9 mouse cellular contexts compared by ENCODE assay signal in genomic region chr13:109210403-109210802, GRCm38 (mm10).
A peak's percentile ranks its signal among the peaks of the same experiment; 100 is the strongest.
DNase-seq lines count a peak whose midpoint lies in the region; ATAC-seq and TF ChIP-seq lines count a peak whose summit lies in the region.
"Had no signal": no experiment of that assay in that cellular context is flagged by ENCODE, and none has a peak within 500 bp of the region (broad histone marks: within the 10 kb centered on the region; RNA-seq: fewer than 3 reads in every experiment).

No protein-coding gene starts in this region.

- no peaks in the 10 kb centered on the region for H3K9me3 ChIP-seq in MEL (replicated peaks; ENCODE audit: insufficient read depth, low read length)
- no peaks in the 10 kb centered on the region for H3K9me3 ChIP-seq in lung, postnatal 0 days (ENCODE audit: low read length)
- H3K9me3 ChIP-seq: heart, embryonic 15.5 days had no signal

- peak; percentile 94 for TF ChIP-seq RAD21 in MEL (IDR thresholded peaks at IDR 0.05; ENCODE audit: low read depth, low read length)

- TF ChIP-seq POLR2A in MEL (IDR thresholded peaks at IDR 0.05; ENCODE audit: control insufficient read depth in 1 of 2, insufficient read depth in 1 of 2, low read depth in 1 of 2, low read length in 2 of 2, poor library complexity in 1 of 2): no peak

- H3K36me3 ChIP-seq in C2C12 (ENCODE audit: control insufficient read depth, insufficient read depth) (no peaks in the 10 kb centered on the region), MEL (ENCODE audit: control insufficient read depth in 1 of 2, insufficient read depth in 2 of 2, low read length in 2 of 2) (no peaks in the 10 kb centered on the region)
- no peaks in the 10 kb centered on the region for H3K36me3 ChIP-seq in lung, postnatal 0 days (ENCODE audit: insufficient read depth, low read length)
- H3K36me3 ChIP-seq: heart, embryonic 15.5 days had no signal

- H3K4me2 ChIP-seq in lung, postnatal 0 days (replicated peaks; ENCODE audit: low read depth, low read length): no peak overlapping the region
- H3K4me2 ChIP-seq: heart, embryonic 15.5 days had no signal

- no peak overlapping the region for H3K27ac ChIP-seq in MEL (ENCODE audit: control insufficient read depth, low read depth, low read length)
- H3K27ac ChIP-seq in lung, postnatal 0 days (ENCODE audit: low read length): no peak overlapping the region
- H3K27ac ChIP-seq: heart, embryonic 15.5 days had no signal

- no peak for TF ChIP-seq EP300 in MEL (IDR thresholded peaks at IDR 0.05; ENCODE audit: low read depth in 1 of 2, low read length in 2 of 2)
- TF ChIP-seq EP300 in lung, postnatal 0 days (IDR thresholded peaks at IDR 0.05): no peak

- no peak overlapping the region for H3ac ChIP-seq in C2C12 (ENCODE audit: control insufficient read depth, insufficient read length, low read depth)

- DNase-seq in MEL (ENCODE audit: low read depth, low spot score): peak; percentile 69
- DNase-seq in cerebellum, adult 9-10 months: peak; percentile 88
- peak; percentile 84 to 86 for DNase-seq in frontal cortex, postnatal 25 days (ENCODE audit: low spot score in 2 of 2)
- peak; percentile 90 to 92 for DNase-seq in kidney, postnatal 4 days
- peak; percentile 77 for DNase-seq in lung, postnatal 0 days (ENCODE audit: low spot score)
- peak; percentile 91 for DNase-seq in right cerebral cortex, postnatal 14 days
- DNase-seq in urinary bladder, postnatal 4 days (ENCODE audit: low spot score in 2 of 2): peak; percentile 38 to 83

- peak; percentile 77 for TF ChIP-seq CTCF in C2C12 (IDR thresholded peaks at IDR 0.05; ENCODE audit: control insufficient read depth, insufficient read depth, insufficient read length)
- peak; percentile 75 to 94 (median 91) for TF ChIP-seq CTCF in MEL (IDR thresholded peaks at IDR 0.05 in 2 of 3, conservative IDR thresholded peaks at IDR 0.05 in 1 of 3; ENCODE audit: control insufficient read depth in 1 of 3, insufficient read depth in 1 of 3, low read depth in 2 of 3, low read length in 3 of 3, poor library complexity in 1 of 3, severe bottlenecking in 1 of 3)
- TF ChIP-seq CTCF in lung, postnatal 0 days (IDR thresholded peaks at IDR 0.05): peak; percentile 96

- H3K79me3 ChIP-seq in C2C12 (ENCODE audit: low read depth): no peaks in the 10 kb centered on the region

- H3K27me3 ChIP-seq in C2C12 (ENCODE audit: control insufficient read depth, insufficient read depth, insufficient read length): no peaks in the 10 kb centered on the region
- peaks cover 0 to 4% of the 10 kb centered on the region in 2 experiments; a peak in 1 of 4 replicates for H3K27me3 ChIP-seq in MEL (ENCODE audit: control insufficient read depth in 1 of 2, insufficient read depth in 2 of 2, low read length in 2 of 2)
- no peaks in the 10 kb centered on the region for H3K27me3 ChIP-seq in lung, postnatal 0 days (replicated peaks; ENCODE audit: insufficient read depth, low read length)
- H3K27me3 ChIP-seq: heart, embryonic 15.5 days had no signal

- no peaks in the 10 kb centered on the region for H3K4me1 ChIP-seq in MEL (ENCODE audit: control insufficient read depth in 1 of 2, insufficient read depth in 2 of 2, low read length in 2 of 2)
- no peaks in the 10 kb centered on the region for H3K4me1 ChIP-seq in lung, postnatal 0 days (ENCODE audit: insufficient read depth, low read depth, low read length)

- H3K4me3 ChIP-seq in C2C12 (ENCODE audit: insufficient read depth, poor library complexity, severe bottlenecking) (no peak overlapping the region), MEL (ENCODE audit: control insufficient read depth in 1 of 2, insufficient read depth in 1 of 2, low read depth in 2 of 2, low read length in 2 of 2) (no peak overlapping the region)
- H3K4me3 ChIP-seq in lung, postnatal 0 days (ENCODE audit: low read depth, low read length): no peak overlapping the region
- H3K4me3 ChIP-seq: heart, embryonic 15.5 days had no signal

- no peak overlapping the region for H3K9ac ChIP-seq in MEL (ENCODE audit: control insufficient read depth, low read depth, low read length, poor library complexity, severe bottlenecking)
- no peak overlapping the region for H3K9ac ChIP-seq in lung, postnatal 0 days (replicated peaks; ENCODE audit: low read depth)
- H3K9ac ChIP-seq: heart, embryonic 15.5 days had no signal

- WGBS in lung, postnatal 0 days: 0% methylated on average over 4 of the region's 4 CpGs

- no peak for ATAC-seq in lung, postnatal 0 days

- no peaks in the 10 kb centered on the region for H3K79me2 ChIP-seq in C2C12 (ENCODE audit: control insufficient read depth, insufficient read depth)
- no peaks in the 10 kb centered on the region for H3K79me2 ChIP-seq in MEL (ENCODE audit: control insufficient read depth, insufficient read depth, low read length, poor library complexity)

TF ChIP-seq in C2C12, 6 proteins besides CTCF, POLR2A, EP300 and RAD21:
- TF ChIP-seq MYOD1 (IDR thresholded peaks at IDR 0.05; ENCODE audit: control insufficient read depth, insufficient read length, low read depth) (no peak), USF1 (IDR thresholded peaks at IDR 0.05; ENCODE audit: low read depth) (no peak), MAX (IDR thresholded peaks at IDR 0.05) (no peak), FOSL1 (IDR thresholded peaks at IDR 0.05; ENCODE audit: insufficient read depth, low read length, poor library complexity, severe bottlenecking) (no peak), MYOG (IDR thresholded peaks at IDR 0.05; ENCODE audit: control insufficient read depth, extremely low read depth, insufficient read length) (no peak), CEBPB (IDR thresholded peaks at IDR 0.05; ENCODE audit: low read depth) (no peak)
TF ChIP-seq in C2C12: peak in this region for 0.

TF ChIP-seq in MEL, 35 proteins besides CTCF, POLR2A, EP300 and RAD21:
- no peak for TF ChIP-seq KAT2A (conservative IDR thresholded peaks at IDR 0.05; ENCODE audit: low read depth, low read length)
- TF ChIP-seq HCFC1 (IDR thresholded peaks at IDR 0.05; ENCODE audit: low read depth, low read length): no peak
- no peak for TF ChIP-seq TAL1 (IDR thresholded peaks at IDR 0.05; ENCODE audit: low read length)
- TF ChIP-seq MAFK (IDR thresholded peaks at IDR 0.05; ENCODE audit: borderline replicate concordance, low read depth, low read length): no peak
- TF ChIP-seq USF1 (IDR thresholded peaks at IDR 0.05; ENCODE audit: low read depth, low read length): no peak
- no peak for TF ChIP-seq GATA1 (IDR thresholded peaks at IDR 0.05; ENCODE audit: low read depth, low read length)
- 0 out of 2 replicates have a peak, but pooled peaks have one; percentile 32 for TF ChIP-seq RCOR1 (IDR thresholded peaks at IDR 0.05; ENCODE audit: low read depth, low read length)
- TF ChIP-seq TCF12 (IDR thresholded peaks at IDR 0.05; ENCODE audit: low read depth, low read length): no peak
- no peak for TF ChIP-seq ETS1 (IDR thresholded peaks at IDR 0.05; ENCODE audit: low read depth, low read length)
- no peak for TF ChIP-seq CHD2 (IDR thresholded peaks at IDR 0.05; ENCODE audit: low read length)
- TF ChIP-seq ELF1 (IDR thresholded peaks at IDR 0.05; ENCODE audit: low read depth, low read length): no peak
- TF ChIP-seq POLR2AphosphoS2 (IDR thresholded peaks at IDR 0.05; ENCODE audit: low read length): no peak
- no peak for TF ChIP-seq E2F4 (IDR thresholded peaks at IDR 0.05; ENCODE audit: borderline replicate concordance, low read depth, low read length)
- TF ChIP-seq MYC (IDR thresholded peaks at IDR 0.05; ENCODE audit: low read depth, low read length): no peak
- no peak for TF ChIP-seq ZKSCAN1 (IDR thresholded peaks at IDR 0.05; ENCODE audit: low read depth, low read length)
- no peak for TF ChIP-seq UBTF (IDR thresholded peaks at IDR 0.05; ENCODE audit: borderline replicate concordance, insufficient read depth, low read depth, low read length)
- TF ChIP-seq SMC3 (IDR thresholded peaks at IDR 0.05; ENCODE audit: low read depth, low read length): peak; percentile 88
- TF ChIP-seq CHD1 (IDR thresholded peaks at IDR 0.05; ENCODE audit: low read depth, low read length): no peak
- TF ChIP-seq BHLHE40 (IDR thresholded peaks at IDR 0.05; ENCODE audit: borderline replicate concordance, low read depth, low read length): no peak
- peak; percentile 34; the same call in 1 of the 2 replicates for TF ChIP-seq SIN3A (IDR thresholded peaks at IDR 0.05; ENCODE audit: low read length)
- no peak for TF ChIP-seq TBP (IDR thresholded peaks at IDR 0.05; ENCODE audit: low read depth, low read length)
- TF ChIP-seq POLR2AphosphoS5 (IDR thresholded peaks at IDR 0.05; ENCODE audit: borderline replicate concordance, low read depth, low read length): no peak
- no peak for TF ChIP-seq MEF2A (IDR thresholded peaks at IDR 0.05; ENCODE audit: extremely low read depth, insufficient replicate concordance, low read depth, low read length, poor library complexity, severe bottlenecking)
- TF ChIP-seq MAX (IDR thresholded peaks at IDR 0.05; ENCODE audit: low read length): no peak
- TF ChIP-seq NRF1 (IDR thresholded peaks at IDR 0.05; ENCODE audit: insufficient read depth, low read depth, low read length, poor library complexity, severe bottlenecking): no peak
- peak; percentile 82 for TF ChIP-seq ZC3H11A (IDR thresholded peaks at IDR 0.05; ENCODE audit: low read depth, low read length)
- no peak for TF ChIP-seq JUND (IDR thresholded peaks at IDR 0.05; ENCODE audit: low read depth, low read length)
TF ChIP-seq in MEL: peak in this region for 4.
